Mouse (Mus musculus): ENCODE measurements around the gene Ccr7.
A peak's percentile ranks its signal among the peaks of the same experiment; 100 is the strongest.

Ccr7 gene

GRCm38 (mm10) chr11:99137385-99137784 lies 17.5 kb downstream of the Ccr7 start:
- DNase-seq (ENCODE audit: low read depth): no peak

DNA sequence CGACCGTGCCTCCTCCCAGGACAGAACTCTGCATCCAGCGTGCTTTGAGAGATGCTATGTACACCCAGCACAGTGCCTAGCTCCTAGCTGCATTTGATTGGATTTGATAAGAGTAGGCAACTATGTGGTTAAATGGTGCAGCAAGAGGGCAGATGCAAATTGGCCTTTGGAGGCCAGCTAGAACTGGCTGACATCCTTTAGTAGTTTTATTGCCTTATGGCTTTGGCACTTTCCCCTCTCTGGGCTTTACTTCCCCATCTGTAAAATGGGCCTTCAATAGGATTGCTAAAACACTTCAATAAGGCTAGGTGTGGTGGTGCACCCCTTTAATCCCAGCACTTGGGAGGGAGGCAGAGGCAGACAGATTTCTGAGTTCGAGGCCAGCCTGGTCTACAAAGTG lies 17.9 kb downstream of the Ccr7 start:
- DNase-seq (ENCODE audit: low read depth): no peak

GRCm38 (mm10) chr11:99136361-99136760 lies 18.5 kb downstream of the Ccr7 start:
- no peak for DNase-seq (ENCODE audit: low read depth)

DNA sequence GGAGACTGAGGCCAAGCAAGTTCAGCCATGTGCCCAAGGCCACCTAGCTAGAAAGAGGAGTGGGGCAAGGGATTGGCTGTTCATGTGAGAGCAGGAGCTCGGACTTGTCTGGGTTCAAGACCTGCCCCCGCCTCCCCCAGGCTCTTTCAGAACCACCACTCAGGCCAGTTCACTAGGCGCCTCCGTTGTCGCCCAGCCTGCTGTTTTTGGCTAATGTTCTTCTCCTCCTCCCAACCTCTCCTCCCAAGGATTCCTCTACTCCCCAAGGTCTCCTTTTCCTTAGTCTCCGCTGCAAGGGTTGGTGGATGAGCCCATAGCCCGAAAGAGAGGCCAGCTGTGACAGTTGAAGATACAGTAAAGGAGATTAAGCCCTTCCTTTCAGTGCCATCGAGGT lies 19.8 kb downstream of the Ccr7 start:
- no peak for DNase-seq (ENCODE audit: low read depth)

- DNase-seq (ENCODE audit: low read depth): no peak
These were observed 20.4 kb downstream of the Ccr7 start for GRCm38 (mm10) chr11:99134266-99135046.

DNA sequence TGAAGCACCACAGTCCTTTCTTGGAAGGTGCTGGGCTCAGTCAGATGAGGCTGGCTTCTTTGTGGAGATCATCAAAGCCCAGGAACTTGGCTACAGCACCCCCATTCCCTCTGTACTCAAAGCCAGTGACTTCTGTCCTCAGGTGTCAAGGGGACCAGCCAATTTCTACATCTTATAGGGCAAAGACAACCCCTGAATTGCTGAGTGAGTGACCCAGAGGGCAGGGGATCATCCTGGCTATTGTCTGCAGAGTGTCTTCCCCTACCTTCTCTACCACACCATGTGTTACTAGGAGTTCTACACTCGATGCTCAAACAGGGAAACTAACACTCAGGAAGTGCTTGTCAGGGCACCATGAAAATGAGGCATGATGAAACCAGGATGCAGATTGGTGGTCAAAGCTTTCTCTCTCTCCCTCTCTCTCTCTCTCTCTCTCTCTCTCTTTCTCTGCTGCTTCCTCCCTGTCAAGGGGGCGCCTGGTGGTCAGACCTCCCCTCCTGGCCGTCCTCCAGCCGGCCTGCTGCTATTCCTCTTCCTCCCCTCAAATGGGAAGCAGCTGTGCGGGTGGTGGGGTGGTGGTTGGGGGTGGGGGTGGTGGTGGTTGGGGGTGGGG lies 21.5 kb downstream of the Ccr7 start:
- DNase-seq (ENCODE audit: low read depth): peak; percentile 75

GRCm38 (mm10) chr11:99132091-99132730 lies 22.7 kb downstream of the Ccr7 start:
- no peak for DNase-seq (ENCODE audit: low read depth)

DNA sequence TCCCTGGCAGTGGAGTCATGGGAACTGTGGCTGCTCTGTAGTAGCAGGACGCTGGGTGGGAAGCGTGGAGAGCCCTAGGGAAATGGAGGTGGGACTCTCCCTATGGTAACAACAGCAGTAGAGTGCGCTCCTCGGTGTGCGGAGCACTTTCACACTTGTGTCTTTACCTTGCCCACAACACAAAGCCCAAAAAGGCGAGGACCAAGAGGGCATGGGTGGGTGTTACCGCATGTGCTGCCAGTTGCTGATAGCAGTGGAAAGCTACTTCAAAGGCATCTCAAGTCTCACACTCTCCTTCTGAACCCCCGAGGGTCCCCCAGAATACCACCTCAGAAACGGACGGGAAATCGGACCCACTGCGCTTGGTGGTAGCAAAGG lies 23.4 kb downstream of the Ccr7 start:
- no peak for DNase-seq (ENCODE audit: low read depth)

DNA sequence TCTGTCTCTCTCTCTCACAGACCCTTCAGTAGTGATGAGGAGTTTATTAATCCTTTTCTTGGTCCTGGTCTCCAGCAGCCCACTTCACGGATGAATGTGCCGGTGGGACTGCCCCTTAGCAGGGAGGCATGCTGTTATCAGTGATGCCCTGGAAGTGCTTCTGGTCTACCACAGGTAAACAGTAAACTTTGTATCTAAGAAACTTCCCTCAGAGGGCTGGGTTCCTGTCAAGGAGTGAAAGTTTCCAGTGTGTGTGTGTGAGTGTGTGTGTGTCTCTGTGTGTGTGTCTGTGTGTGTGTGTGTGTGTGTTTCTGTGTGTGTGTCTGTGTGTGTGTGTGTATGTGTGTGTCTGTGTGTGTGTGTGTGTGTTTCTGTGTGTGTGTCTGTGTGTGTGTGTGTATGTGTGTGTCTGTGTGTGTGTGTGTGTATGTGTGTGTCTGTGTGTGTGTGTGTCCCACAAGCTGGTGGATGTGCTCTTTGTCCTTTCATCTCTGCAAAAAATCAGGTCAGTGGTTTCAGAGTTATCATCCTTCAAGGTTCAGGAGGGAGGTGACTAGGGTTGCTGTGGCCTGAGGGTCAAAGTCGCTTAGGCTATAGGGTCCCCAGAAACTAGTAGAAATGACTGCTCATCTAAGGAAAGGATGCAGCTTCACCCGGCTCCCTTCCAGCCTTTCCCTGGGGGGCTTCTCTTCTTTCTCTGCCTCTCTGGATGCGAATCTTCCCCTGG lies 24.0 kb downstream of the Ccr7 start:
- no peak for DNase-seq (ENCODE audit: low read depth)

DNA sequence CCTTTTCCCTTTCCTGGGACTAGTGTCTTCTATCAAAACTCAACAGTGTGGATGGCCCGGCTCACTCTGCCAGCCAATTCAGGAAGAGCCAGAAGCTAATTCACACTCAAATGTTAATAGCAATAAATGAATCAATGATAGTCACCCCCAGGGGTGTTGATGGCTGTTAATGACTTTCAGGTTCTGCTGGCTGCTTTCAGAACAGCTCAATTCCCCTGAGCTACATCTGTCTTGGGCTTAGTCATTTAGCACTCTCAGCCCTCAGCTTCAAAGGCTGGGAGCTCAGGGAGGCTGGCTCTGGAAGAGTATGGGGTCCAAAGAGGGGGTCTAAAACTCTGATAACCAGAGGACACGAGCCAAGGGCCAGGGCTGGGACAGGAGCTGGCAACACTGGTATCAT lies 25.6 kb downstream of the Ccr7 start:
- no peak for DNase-seq (ENCODE audit: low read depth)

DNA sequence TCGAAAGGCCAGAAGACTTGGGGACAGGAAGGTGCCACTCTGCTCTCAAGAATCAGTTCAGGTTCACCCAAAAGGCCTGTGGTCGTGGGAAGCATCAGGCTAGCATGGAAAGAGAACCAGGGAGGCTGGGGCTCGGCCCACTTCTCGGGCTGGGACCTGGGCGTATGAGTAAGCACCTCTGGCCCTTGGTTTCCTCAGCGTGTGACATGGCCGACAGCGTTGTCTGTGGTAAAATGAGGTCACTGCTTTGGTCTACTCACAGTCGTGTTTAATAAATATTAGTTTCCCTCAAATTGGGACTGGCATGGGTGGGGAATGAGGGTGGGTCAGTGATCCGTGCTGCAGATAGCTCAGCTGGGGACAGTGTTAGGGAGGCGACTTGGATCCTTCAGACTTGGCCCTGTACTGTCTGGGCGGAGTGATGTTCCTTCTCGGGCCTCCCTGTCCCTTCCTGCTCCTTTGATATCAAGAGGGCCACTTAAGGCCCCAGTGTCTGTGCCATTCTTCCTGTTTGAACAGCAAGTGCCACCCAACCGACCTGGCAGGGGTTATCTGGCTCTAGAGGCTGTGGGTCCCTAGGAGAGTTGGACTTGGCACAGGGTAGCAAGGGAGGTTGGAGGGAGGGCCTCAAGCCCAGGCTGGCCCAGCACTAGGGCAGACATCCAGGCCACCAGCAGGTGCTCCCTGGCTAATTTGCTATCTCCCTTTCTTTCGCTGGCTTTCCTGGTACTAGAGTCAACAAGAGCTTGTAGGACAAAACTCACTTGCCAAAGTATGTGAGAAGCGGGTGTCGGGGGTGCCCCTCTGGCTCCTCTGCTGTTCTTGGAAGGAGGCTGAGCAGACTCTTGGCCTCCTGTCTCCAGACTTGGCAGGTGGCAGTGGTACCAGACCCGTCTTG lies 26.8 kb downstream of the Ccr7 start:
- DNase-seq (ENCODE audit: low read depth): peak; percentile 60

DNA sequence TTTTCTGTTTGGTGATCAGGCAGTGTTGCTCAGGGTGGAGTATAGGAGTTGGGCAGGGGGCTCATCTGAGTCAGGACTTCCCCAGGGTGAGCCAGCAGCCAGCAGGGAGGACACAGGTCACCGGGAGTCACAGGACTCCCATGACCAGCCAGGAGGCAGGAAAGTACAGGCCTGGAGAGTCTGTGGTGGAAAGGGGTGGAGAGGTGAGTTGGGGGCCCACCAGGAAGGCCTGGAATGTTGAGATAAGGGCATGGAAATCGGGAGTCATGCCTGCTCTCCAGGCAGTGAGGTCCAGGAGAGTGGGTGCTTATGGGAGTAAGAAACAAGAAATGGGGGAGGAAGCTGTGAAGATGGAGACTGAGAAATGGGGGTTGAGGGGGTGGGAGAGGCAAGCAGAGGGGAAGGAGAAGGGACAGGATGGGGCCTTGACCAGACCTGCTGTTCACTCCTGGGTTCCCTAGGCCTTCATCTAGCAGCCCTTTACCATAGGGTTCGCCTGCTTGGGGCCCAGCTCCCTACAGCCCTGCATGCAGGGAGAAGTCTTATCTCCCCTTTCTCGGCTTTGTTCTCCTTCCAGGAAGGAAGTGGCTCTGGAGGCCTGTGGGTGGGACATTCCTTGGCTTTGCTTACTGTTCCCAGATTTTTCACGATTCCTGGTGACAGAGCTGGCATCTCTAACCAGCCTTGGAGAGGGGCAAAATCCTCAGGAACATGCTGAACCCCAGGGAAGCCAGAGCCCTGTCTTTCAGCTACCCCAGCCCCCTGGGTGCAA lies 28.2 kb downstream of the Ccr7 start:
- DNase-seq (ENCODE audit: low read depth): no peak

DNA sequence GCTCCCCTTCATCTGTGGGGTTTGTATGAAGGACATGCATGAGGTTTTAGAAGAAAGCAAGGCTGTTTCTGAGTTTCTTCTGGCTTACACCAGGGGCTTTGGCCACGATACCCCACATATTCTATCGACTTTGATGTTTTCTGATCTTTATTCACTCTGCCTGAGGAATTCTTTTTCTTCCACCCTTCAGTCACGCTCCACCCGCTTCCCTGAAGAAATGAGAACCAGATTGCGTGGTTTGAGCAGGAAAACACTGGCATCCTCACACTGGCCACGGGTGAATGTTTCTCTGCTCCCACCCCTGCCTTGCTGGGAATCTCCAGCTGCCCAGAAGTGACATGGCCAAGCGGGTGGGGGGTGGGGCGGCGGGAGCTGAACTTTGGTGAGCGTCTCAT lies 30.2 kb downstream of the Ccr7 start:
- DNase-seq (ENCODE audit: low read depth): no peak

DNA sequence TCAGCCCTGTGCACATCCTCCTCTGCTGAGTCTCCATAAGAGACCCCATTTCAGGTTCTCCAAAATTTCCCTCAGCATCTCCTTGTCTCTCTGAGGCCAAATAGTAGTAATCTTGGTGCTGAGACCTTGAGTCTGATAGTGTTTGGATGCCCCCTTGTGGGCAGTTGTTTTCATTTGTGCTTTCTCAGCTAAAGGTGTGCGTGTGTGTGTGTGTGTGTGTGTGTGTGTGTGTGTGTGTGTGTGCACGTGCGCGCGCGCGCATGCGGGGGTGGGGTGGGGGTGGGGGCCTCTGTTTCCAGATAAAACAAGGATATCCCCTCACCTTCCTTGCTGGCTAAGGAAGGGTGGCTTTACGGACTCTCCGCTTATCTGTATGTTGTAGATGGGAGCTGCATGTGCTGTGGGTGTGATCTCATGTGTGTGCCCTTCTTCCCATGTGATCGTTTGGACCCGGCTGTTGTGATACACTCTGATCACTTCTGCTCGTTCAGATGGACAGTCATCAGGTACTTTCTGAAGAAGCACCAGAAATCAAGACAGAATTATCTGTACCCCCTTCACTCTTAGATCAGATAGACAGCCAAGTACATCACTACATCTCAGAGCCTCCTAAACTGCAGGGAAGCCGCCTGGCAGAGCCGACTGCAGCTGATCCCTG lies 30.8 kb downstream of the Ccr7 start:
- peak; percentile 88 for DNase-seq (ENCODE audit: low read depth)

- DNase-seq (ENCODE audit: low read depth): no peak
These were observed 32.2 kb downstream of the Ccr7 start for GRCm38 (mm10) chr11:99122703-99123102.

- no peak for DNase-seq (ENCODE audit: low read depth)
These were observed 33.7 kb downstream of the Ccr7 start for GRCm38 (mm10) chr11:99121218-99121631.

DNA sequence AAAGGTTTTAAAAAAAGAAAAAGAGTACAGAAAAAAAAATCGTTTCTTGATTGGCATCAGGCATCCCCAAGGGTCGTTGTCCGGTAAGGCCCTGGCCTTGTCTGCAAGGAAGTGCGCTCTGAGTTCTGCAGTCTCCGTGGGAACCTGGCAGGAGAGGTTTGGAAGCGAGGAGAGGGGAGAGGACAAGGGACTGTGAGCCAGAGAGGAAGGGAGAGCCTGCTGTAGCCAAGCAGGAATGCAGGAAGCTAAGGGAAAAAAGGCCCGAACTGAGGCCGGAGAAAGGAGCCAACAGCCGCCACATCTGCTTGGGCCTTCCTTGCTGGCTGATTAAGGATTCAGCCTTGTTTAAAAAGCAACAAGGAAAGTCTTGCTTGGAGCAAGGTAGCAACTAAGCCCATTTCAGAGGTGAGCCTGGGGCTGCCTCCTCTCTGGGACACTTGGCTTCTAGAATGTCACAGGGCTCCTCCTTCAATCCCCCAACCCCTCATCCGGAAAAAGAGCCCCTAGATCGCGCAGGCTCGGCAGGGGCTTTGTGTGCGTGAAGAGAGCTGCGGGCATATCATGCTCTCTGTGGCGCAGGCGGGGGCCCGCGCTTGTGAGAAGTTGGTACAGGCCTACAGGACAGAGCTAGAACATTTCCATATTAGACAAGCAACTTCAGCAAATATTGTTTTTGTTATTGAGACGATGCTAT lies 34.2 kb downstream of the Ccr7 start:
- DNase-seq (ENCODE audit: low read depth): no peak

GRCm38 (mm10) chr11:99118963-99119362 lies 35.9 kb downstream of the Ccr7 start:
- DNase-seq (ENCODE audit: low read depth): no peak

- no peak for DNase-seq (ENCODE audit: low read depth)
These were observed 36.5 kb downstream of the Ccr7 start for GRCm38 (mm10) chr11:99118420-99118819.

DNA sequence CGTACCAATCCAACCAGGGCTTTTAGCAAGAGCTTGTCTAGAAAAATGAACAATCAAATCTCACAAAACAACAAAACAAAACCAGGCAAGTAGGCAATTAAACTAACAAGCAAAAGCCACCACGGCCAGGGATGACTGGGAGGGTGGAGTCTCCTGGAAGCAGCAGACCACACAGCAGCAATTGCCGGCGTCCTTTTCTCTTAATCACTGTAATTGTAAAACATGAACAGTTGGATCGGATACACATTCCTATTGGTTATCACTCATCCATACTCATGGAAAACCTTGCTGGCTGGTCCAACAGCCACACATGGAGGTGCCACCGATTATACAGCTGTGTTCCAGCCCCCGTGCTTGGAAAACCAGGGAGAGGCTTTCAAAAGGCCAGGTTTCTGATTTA lies 37.0 kb downstream of the Ccr7 start:
- no peak for DNase-seq (ENCODE audit: low read depth)

All from 416B (cell line).